Mouse (Mus musculus): ENCODE results near the gene Akt1. TPM values are rescaled to one million over a fixed set of nuclear protein-coding genes. Genes with fewer than 3 reads are reported as not detected.

Akt1 gene
- polyA plus RNA-seq, 1 experiment from 2014 or later = 99.4 TPM

GRCm38 (mm10) chr12:112720216-112720615, 45.5 kb upstream of the Akt1 start, which contains the start of gene Cep170b:
TSS of gene Cep170b (plus strand) at chr12:112720455.
- H3K4me3 ChIP-seq (ENCODE audit: low read depth, low read length) = no peak within 1 kb of the TSS
- H3K9ac ChIP-seq (ENCODE audit: low read length) = no peak within 1 kb of the TSS
- 0 out of 2 replicates have a peak, but pooled peaks cover 3% of the 10 kb centered on the region for H3K4me1 ChIP-seq (replicated peaks; ENCODE audit: control insufficient read depth, insufficient read depth, low read length)
- DNase-seq (ENCODE audit: low spot score) = no peak
- no peaks in the 10 kb centered on the region for H3K9me3 ChIP-seq (ENCODE audit: control insufficient read depth, low read length)
- peak within 1 kb of the TSS; percentile 99; the same call in 1 of the 2 replicates for H3K4me2 ChIP-seq (ENCODE audit: low read depth, low read length, severe bottlenecking)
- peaks cover 14% of the 10 kb centered on the region for H3K27me3 ChIP-seq (ENCODE audit: control insufficient read depth, insufficient read depth, low read length)
- no peaks in the 10 kb centered on the region for H3K36me3 ChIP-seq (ENCODE audit: control insufficient read depth, insufficient read depth, low read length)
- H3K27ac ChIP-seq (ENCODE audit: low read depth, low read length) = no peak within 1 kb of the TSS
- no peak for ATAC-seq (replicated peaks; ENCODE audit: low FRiP score)
- 72% methylated on average over 6 of the region's 6 CpGs for WGBS

GRCm38 (mm10) chr12:112718995-112719394, 44.3 kb upstream of the Akt1 start:
- no peak overlapping the region for H3K4me3 ChIP-seq (ENCODE audit: low read depth, low read length)
- H3K9ac ChIP-seq (ENCODE audit: low read length) = no peak overlapping the region
- 0 out of 2 replicates have a peak, but pooled peaks cover 3% of the 10 kb centered on the region for H3K4me1 ChIP-seq (replicated peaks; ENCODE audit: control insufficient read depth, insufficient read depth, low read length)
- peaks cover 14% of the 10 kb centered on the region for H3K27me3 ChIP-seq (ENCODE audit: control insufficient read depth, insufficient read depth, low read length)
- no peak overlapping the region for H3K4me2 ChIP-seq (ENCODE audit: low read depth, low read length, severe bottlenecking)
- DNase-seq (ENCODE audit: low spot score) = no peak
- no peak overlapping the region for H3K27ac ChIP-seq (ENCODE audit: low read depth, low read length)
- H3K9me3 ChIP-seq (ENCODE audit: control insufficient read depth, low read length) = no peaks in the 10 kb centered on the region
- H3K36me3 ChIP-seq (ENCODE audit: control insufficient read depth, insufficient read depth, low read length) = no peaks in the 10 kb centered on the region
- no peak for ATAC-seq (replicated peaks; ENCODE audit: low FRiP score)
- 81% methylated on average over 5 of the region's 5 CpGs for WGBS

GRCm38 (mm10) chr12:112717140-112717539, 42.5 kb upstream of the Akt1 start:
- Histone ChIP-seq H3K36me3 (ENCODE audit: control insufficient read depth, insufficient read depth, low read length) (no peaks in the 10 kb centered on the region), H3K9me3 (ENCODE audit: control insufficient read depth, low read length) (no peaks in the 10 kb centered on the region), H3K9ac (ENCODE audit: low read length) (no peak overlapping the region), H3K4me1 (replicated peaks; ENCODE audit: control insufficient read depth, insufficient read depth, low read length) (no peaks in the 10 kb centered on the region), H3K4me2 (ENCODE audit: low read depth, low read length, severe bottlenecking) (no peak overlapping the region), H3K27ac (ENCODE audit: low read depth, low read length) (no peak overlapping the region), H3K27me3 (ENCODE audit: control insufficient read depth, insufficient read depth, low read length) (peaks cover 7% of the 10 kb centered on the region), H3K4me3 (ENCODE audit: low read depth, low read length) (no peak overlapping the region)
- no peak for ATAC-seq (replicated peaks; ENCODE audit: low FRiP score)
- DNase-seq (ENCODE audit: low spot score) = peak; percentile 73
- 26% methylated on average over 7 of the region's 7 CpGs for WGBS

- Histone ChIP-seq H3K4me3 (ENCODE audit: low read depth, low read length) (no peak overlapping the region), H3K4me1 (replicated peaks; ENCODE audit: control insufficient read depth, insufficient read depth, low read length) (no peaks in the 10 kb centered on the region), H3K27ac (ENCODE audit: low read depth, low read length) (no peak overlapping the region), H3K36me3 (ENCODE audit: control insufficient read depth, insufficient read depth, low read length) (no peaks in the 10 kb centered on the region), H3K4me2 (ENCODE audit: low read depth, low read length, severe bottlenecking) (no peak overlapping the region), H3K9ac (ENCODE audit: low read length) (no peak overlapping the region), H3K9me3 (ENCODE audit: control insufficient read depth, low read length) (no peaks in the 10 kb centered on the region), H3K27me3 (ENCODE audit: control insufficient read depth, insufficient read depth, low read length) (no peaks in the 10 kb centered on the region)
- DNase-seq (ENCODE audit: low spot score) (no peak), ATAC-seq (replicated peaks; ENCODE audit: low FRiP score) (no peak)
- WGBS = 87% methylated on average over 3 of the region's 3 CpGs
Measured at GRCm38 (mm10) chr12:112713984-112714383, 39.3 kb upstream of the Akt1 start.

GRCm38 (mm10) chr12:112707573-112707869, 32.8 kb upstream of the Akt1 start:
- peak overlapping the region; percentile 17; the same call in 1 of the 2 replicates for H3K9ac ChIP-seq (ENCODE audit: low read length)
- no peaks in the 10 kb centered on the region for H3K27me3 ChIP-seq (ENCODE audit: control insufficient read depth, insufficient read depth, low read length)
- 0 out of 2 replicates have a peak, but pooled peaks cover 2% of the 10 kb centered on the region for H3K4me1 ChIP-seq (replicated peaks; ENCODE audit: control insufficient read depth, insufficient read depth, low read length)
- no peak overlapping the region for H3K4me3 ChIP-seq (ENCODE audit: low read depth, low read length)
- H3K27ac ChIP-seq (ENCODE audit: low read depth, low read length) = no peak overlapping the region
- ATAC-seq (replicated peaks; ENCODE audit: low FRiP score) (peak; percentile 51; the same call in 1 of the 2 replicates), DNase-seq (ENCODE audit: low spot score) (no peak)
- H3K36me3 ChIP-seq (ENCODE audit: control insufficient read depth, insufficient read depth, low read length) = no peaks in the 10 kb centered on the region
- H3K9me3 ChIP-seq (ENCODE audit: control insufficient read depth, low read length) = no peaks in the 10 kb centered on the region
- no peak overlapping the region for H3K4me2 ChIP-seq (ENCODE audit: low read depth, low read length, severe bottlenecking)
- WGBS = 26% methylated on average over 8 of the region's 8 CpGs

- no peaks in the 10 kb centered on the region for H3K27me3 ChIP-seq (ENCODE audit: control insufficient read depth, insufficient read depth, low read length)
- no peak overlapping the region for H3K27ac ChIP-seq (ENCODE audit: low read depth, low read length)
- peak; percentile 94 for DNase-seq (ENCODE audit: low spot score)
- no peaks in the 10 kb centered on the region for H3K36me3 ChIP-seq (ENCODE audit: control insufficient read depth, insufficient read depth, low read length)
- 0 out of 2 replicates have a peak, but pooled peaks cover 2% of the 10 kb centered on the region for H3K4me1 ChIP-seq (replicated peaks; ENCODE audit: control insufficient read depth, insufficient read depth, low read length)
- peak; percentile 77 for ATAC-seq (replicated peaks; ENCODE audit: low FRiP score)
- no peak overlapping the region for H3K4me3 ChIP-seq (ENCODE audit: low read depth, low read length)
- 13% methylated on average over 32 of the region's 32 CpGs for WGBS
- H3K9ac ChIP-seq (ENCODE audit: low read length) = peak overlapping the region; percentile 17; the same call in 1 of the 2 replicates
- no peaks in the 10 kb centered on the region for H3K9me3 ChIP-seq (ENCODE audit: control insufficient read depth, low read length)
- peak overlapping the region; percentile 29; the same call in 1 of the 2 replicates for H3K4me2 ChIP-seq (ENCODE audit: low read depth, low read length, severe bottlenecking)
Measured at GRCm38 (mm10) chr12:112706704-112707572, 32.3 kb upstream of the Akt1 start.

GRCm38 (mm10) chr12:112702374-112703320, 28.0 kb upstream of the Akt1 start:
- DNase-seq (ENCODE audit: low spot score) (no peak), ATAC-seq (replicated peaks; ENCODE audit: low FRiP score) (no peak)
- H3K36me3 ChIP-seq (ENCODE audit: control insufficient read depth, insufficient read depth, low read length) = no peaks in the 10 kb centered on the region; the same call in 1 of the 2 replicates
- WGBS = 81% methylated on average over 6 of the region's 6 CpGs
- no peak overlapping the region for H3K27ac ChIP-seq (ENCODE audit: low read depth, low read length)
- H3K9me3 ChIP-seq (ENCODE audit: control insufficient read depth, low read length) = no peaks in the 10 kb centered on the region
- no peak overlapping the region for H3K4me2 ChIP-seq (ENCODE audit: low read depth, low read length, severe bottlenecking)
- no peak overlapping the region for H3K9ac ChIP-seq (ENCODE audit: low read length)
- no peaks in the 10 kb centered on the region for H3K27me3 ChIP-seq (ENCODE audit: control insufficient read depth, insufficient read depth, low read length)
- H3K4me1 ChIP-seq (replicated peaks; ENCODE audit: control insufficient read depth, insufficient read depth, low read length) = 0 out of 2 replicates have a peak, but pooled peaks cover 2% of the 10 kb centered on the region
- no peak overlapping the region for H3K4me3 ChIP-seq (ENCODE audit: low read depth, low read length)

GRCm38 (mm10) chr12:112700522-112700921, 25.8 kb upstream of the Akt1 start:
- no peak overlapping the region for H3K4me3 ChIP-seq (ENCODE audit: low read depth, low read length)
- WGBS = 21% methylated on average over 15 of the region's 15 CpGs
- H3K4me1 ChIP-seq (replicated peaks; ENCODE audit: control insufficient read depth, insufficient read depth, low read length) = no peaks in the 10 kb centered on the region
- H3K27me3 ChIP-seq (ENCODE audit: control insufficient read depth, insufficient read depth, low read length) = no peaks in the 10 kb centered on the region; the same call in 1 of the 2 replicates
- no peak overlapping the region for H3K9ac ChIP-seq (ENCODE audit: low read length)
- H3K9me3 ChIP-seq (ENCODE audit: control insufficient read depth, low read length) = no peaks in the 10 kb centered on the region
- DNase-seq (ENCODE audit: low spot score) = no peak
- ATAC-seq (replicated peaks; ENCODE audit: low FRiP score) = no peak
- no peaks in the 10 kb centered on the region; the same call in 1 of the 2 replicates for H3K36me3 ChIP-seq (ENCODE audit: control insufficient read depth, insufficient read depth, low read length)
- H3K27ac ChIP-seq (ENCODE audit: low read depth, low read length) = no peak overlapping the region
- no peak overlapping the region for H3K4me2 ChIP-seq (ENCODE audit: low read depth, low read length, severe bottlenecking)

Measured in forebrain, embryonic 11.5 days (tissue).